Mouse (Mus musculus) cerebellum, postnatal 36 days (tissue): ENCODE measurements at regions not wholly inside any gene's neighbourhood (a gene's known extent, or its start where the extent isn't known, plus 50 kb on each side); places are given as distances from the start of the nearest gene placed in this dataset.
"Not testable (repeated sequence)": the region's sequence is repeated elsewhere in the genome, so short reads cannot be mapped to it uniquely, and the experiment has no call there.

ENCODE experiments used
- DNase-seq, 2 experiments: peaks; one replicate each; pipeline ENCODE4 v3.0.0; 2021 to 2022; ENCODE audit warnings: mixed read lengths in 2 of 2

DNA sequence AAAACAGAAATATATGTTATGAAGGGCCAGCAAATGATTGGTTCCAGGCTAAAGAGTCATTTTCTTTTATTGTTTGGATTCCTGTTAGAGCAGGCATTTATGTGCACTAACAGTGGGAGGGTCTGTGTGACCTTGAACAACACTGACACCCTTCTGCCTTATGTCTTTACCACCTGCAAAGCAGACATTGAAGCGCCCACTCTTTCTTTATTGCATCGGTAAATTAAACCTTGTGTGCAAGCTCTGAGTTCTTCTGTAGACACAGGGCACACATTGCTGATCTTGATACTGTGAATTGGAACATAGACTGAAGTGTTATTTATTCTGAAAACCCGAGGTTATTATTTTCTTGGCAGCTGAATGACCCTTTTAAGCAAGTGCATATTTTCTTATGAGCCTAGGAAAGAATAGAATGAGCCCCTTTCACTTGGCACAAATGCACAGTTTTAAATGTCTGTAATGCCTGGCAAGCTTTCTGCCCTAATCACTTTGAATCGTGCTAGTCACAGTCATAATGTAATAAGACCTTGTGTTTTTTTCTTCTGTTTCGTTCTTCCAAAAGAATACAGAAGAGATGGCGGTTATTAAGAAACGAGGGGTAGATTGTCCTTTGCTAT, 125.1 kb upstream of the Cobl start:
- DNase-seq, result no peak

DNA sequence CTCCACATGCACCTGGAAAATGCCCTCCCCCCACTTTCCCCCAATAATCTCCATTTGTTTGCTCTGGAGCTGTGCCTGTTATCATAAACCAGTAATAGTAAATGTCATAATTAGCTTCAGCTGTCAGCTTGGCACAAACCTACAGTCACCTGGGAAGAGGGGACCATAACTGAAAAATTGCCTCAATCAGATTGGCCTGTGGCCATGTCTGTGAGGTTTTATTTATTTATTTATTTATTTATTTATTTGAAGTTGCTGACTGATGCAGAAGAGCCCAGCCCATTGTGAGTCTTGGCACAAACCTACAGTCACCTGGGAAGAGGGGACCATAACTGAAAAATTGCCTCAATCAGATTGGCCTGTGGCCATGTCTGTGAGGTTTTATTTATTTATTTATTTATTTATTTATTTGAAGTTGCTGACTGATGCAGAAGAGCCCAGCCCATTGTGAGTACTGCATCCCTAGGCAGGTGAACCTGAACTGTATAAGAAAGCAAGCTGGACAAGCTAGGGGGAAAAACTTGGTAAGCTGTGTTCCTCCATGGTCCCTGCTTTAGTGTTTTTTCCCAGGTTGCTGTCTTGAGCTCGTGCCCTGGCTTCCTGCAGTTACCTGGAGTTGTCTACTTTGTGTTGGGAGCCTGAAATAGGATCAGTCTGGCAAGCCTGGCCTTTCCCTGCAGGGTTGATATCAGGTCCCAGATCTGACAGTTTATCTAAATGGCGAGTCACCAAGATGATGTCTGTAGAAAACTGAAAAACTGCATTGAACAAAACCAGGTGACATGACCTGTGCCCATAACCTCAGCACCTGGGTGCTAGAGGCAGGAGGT, 120.3 kb upstream of the Cobl start:
- DNase-seq, result not testable (repeated sequence)

DNA sequence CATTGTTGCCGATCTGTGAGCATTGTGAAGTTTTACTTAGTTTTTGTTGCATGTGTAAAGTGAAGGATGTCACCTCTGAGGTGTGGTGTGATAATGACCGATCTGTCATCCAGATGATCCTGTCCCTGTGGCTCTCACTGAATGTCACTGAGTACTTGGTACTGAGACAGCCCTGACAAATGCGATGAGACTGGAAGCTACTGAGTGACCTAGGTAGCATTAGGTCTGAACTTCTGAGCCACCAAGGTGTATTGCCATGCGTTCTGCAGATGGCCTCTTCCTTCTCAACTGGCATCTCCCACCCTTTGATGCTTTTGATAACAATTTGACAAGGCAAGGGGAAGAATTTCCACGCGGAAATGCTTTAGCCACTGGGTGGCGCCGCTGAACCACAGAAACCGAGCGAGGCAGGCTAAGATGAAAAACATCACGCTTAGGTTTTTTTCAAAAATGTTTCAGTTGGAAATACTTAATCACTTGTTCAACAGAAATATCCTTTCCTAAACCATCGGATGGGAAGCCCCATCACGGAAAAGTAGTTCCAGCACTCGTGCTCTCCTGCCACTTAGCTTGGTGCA, 114.3 kb upstream of the Cobl start:
- DNase-seq, result peak; percentile 5 to 17

DNA sequence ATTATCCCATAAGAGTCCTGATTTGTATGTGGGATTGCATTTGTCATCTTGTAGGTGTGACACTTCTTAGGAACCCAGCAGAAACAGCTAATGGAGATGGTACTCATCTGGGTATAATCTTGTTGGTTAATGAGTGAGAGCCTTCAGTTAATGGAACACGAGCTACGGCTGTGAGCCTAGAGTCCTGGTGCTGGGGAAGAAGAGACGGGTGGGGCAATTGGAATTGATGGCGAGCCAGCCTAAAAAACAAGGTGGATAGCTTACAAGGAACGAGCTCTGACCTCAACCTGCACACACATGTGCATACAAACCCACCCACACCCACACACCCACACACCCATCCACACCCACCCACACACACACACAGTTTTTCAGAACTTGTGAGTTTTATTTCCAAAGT, 94.9 kb upstream of the Cobl start:
- DNase-seq, result no peak

DNA sequence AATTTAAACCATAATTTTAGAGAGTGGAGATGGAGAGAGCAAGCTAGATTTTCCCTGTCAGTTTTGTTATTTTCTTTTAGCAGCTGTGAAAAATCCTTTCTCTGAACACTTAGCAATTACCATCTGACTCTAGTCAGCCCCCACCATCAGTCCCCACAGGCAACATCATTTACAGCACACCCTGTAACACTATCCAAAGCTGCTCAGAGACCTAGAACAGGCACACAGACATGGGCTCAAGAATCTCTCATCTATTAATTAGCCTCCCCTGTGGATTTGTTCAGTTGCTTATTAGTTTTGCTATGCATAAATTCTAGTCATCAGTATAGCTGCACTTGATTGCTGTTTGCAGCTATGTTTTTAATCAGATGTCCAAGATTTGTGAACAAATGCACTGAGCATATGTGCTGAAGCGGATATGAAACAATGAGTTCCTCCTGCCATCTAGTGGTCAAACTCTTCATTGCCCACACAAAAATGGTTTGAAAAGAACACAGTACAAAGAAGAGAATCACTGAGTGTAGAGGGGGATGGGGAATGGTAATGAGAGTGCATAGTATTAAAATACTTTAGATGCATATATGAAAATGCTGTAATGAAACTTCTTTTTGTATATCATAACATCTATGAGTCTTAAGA, 94.4 kb upstream of the Cobl start:
- peak in 1 of 2 experiments; percentile 30 for DNase-seq

DNA sequence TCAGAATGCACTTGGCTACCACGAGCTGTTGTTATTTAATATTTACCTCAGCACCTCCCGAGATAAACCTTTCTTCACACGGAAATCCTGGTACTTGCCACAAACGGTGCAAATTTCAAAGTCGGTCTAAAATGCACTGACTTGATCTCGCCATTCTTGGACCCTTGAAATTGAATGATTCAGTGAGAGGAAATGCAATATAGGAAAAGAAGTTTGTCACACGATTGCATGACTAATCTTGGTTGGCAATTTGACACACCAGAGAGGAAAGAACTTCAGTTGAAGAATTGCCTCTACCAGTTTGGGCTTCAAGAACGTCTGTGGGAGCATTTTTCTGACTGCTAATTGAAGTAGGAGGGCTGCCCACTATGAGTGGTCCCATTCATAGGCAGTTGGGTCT, 93.4 kb upstream of the Cobl start:
- DNase-seq, result no peak

DNA sequence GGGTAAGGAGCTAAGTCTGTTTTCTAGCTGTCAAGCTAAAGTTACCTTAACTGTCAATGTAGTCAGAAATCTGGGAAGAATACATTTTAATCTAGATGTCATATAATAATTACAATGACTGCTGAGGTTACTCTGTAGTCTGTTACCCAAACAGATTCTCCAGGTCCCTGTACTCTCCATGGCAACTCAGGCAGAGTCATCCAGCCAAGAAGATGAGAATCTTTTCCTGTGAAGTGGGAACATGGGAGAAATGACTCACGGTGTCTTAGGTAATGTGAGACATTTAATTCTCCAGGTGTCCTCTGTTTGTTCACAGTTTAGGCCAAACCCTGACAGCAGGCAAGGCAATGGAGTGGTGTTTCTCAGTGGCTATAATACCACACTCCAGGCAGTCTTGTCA, 81.0 kb upstream of the Cobl start:
- no peak for DNase-seq

DNA sequence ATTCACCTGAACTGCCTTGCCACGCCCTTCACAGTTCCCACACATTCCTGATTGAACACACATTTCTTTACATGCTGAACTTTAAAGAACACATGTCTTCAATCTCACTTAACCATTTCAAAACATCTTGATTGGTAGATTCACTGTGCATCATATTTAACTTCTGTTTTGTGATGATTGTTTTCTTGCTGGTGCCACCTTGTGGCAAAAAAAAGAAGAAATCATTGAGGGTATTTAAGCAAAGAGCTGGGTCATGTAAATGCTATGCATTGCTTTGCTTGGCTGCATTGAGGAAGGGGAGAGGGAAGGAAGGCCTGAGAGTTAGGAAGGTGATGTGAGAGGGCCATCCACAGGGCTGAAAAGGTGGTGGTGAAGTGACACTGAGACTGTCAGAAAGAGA, 78.3 kb upstream of the Cobl start:
- DNase-seq, result no peak

DNA sequence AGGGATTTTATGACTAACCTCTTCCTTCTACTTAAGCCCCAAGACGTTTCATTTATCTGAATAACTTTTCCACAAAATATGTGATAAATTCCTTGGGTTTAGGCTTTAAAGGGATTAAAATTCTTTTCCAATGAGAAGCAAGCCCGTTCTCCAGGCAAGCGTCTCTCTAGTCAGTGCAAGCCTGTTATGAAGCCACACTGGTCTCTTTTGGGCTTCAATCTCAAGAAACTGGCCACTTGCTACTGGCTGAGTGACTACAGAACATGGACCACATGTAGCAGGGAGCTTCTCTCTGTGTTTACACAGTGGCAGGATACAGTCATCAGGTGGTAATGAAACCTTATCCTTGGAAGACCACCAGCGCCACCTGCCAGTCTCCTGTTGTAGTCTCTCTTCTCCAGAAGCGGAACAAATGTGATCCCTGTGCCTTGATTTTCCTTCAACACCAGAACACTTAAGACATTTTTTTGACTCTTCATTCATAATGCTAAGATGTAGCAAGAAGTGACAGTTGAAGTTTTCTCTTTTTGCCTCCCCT, 75.6 kb upstream of the Cobl start:
- no peak for DNase-seq

DNA sequence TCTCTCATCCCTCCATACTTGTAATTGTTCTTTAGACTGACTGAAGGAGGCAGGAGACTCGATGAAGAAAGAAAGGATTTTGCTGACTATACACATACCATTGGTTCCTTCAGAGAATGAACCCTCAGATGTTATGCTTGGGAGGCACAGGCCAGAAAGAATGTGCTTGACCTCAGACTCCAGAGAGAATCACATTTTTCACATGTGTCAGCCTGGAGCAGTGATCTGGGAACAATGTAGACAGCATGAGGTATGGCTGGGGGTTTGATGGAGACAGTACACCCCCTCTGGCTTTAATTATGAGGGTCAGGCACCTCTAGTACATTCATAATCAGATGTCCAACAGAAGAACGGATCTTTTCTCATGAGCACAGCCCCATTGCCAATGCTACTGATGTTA, 70.3 kb upstream of the Cobl start:
- DNase-seq, result no peak

DNA sequence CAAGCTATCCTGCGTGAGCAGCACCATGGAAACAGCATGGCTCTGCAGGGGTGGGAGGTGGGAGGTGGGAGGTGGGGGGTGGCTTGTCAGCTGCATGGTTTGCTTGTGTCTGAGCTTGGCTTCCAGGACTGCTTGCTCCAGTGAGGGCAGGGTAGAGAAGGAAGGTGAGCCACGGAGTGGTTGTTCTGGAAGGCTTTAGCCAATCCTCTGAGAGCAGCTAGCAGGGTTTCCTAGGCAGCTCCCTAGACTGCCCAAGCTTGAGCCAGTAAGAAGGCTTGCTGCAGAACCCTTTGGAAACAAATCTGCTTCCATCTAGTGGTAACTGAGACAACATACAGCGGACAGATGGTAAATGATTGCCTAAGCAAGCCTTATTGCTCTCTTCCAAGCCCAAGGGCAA, 67.5 kb upstream of the Cobl start:
- peak; percentile 5 to 12 for DNase-seq

DNA sequence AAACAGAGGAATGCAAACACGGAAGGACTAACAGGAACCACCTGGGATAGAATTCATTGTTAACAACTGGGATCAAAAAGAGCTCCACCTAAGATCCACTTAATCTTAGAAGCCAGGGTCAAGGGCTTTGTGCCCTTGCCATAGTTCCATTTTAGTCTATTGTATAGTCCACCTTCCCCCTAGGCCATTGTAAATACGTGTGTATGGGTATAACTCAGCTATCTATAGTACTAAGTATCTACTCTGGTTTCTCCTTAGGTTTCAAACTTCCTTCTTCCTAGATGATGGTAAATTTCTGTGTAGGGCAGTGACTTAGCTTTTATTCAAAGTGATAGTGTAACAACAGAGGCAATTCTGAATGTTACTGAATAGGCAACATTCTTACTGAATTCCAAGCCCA, 57.3 kb upstream of the Cobl start:
- DNase-seq, result not testable (repeated sequence)

DNA sequence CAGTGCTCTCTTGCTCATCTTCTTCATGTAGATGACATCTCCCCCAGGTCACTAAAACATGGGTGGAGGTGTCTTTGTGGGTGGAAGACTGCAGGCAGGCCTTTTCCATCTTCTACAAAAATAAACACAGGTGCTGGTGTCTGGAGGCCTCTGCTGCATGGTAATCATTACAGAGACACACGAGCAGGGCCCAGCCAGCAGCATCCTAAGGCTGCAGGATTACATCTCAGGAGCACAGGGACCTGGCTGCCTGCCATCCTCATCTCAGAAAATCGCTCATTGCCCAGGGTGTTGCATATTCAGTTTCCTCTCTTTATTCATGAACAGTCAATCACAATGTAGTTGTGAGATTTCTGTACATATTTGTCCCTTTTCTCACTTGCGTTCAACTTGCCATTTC, 56.5 kb upstream of the Cobl start:
- DNase-seq, result no peak

DNA sequence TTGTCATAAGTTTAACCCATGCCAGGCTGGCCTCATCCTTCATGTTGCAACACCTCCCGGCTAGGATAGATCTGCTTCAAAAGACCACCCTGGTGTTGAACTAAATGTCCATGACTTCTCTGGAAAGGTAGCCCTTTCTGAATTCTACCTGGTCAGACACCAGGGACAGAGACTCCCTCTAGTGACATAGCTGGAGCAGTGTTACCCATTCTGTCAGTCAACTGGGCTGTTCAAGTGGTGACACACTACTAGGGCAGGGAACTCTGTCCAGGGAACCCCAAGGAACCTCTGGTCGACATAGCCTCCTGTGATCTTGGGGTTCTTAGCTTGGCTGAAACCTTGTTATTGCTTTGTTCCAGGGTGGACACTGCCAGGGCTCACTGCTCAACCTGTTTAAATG, 51.6 kb upstream of the Cobl start:
- DNase-seq, result no peak
